11 mouse cellular contexts compared by ENCODE assay signal in genomic region chr3:63609454-63610112, GRCm38 (mm10).
A peak's percentile ranks its signal among the peaks of the same experiment; 100 is the strongest.
DNase-seq lines count a peak whose midpoint lies in the region; ATAC-seq lines count a peak whose summit lies in the region.
"Had no signal": no experiment of that assay in that cellular context is flagged by ENCODE, and none has a peak within 500 bp of the region (broad histone marks: within the 10 kb centered on the region; RNA-seq: fewer than 3 reads in every experiment).

No protein-coding gene starts in this region.

- H3K36me3 ChIP-seq in liver, embryonic 12.5 days: no peaks in the 10 kb centered on the region
- no peaks in the 10 kb centered on the region for H3K36me3 ChIP-seq in embryonic facial prominence, embryonic 10.5 days (replicated peaks)
- H3K36me3 ChIP-seq in hindbrain, embryonic 14.5 days (replicated peaks; ENCODE audit: control insufficient read depth, insufficient read depth): no peaks in the 10 kb centered on the region

- no peaks in the 10 kb centered on the region for H3K27me3 ChIP-seq in liver, embryonic 12.5 days (replicated peaks)
- no peaks in the 10 kb centered on the region for H3K27me3 ChIP-seq in embryonic facial prominence, embryonic 10.5 days (replicated peaks; ENCODE audit: low read depth, poor library complexity, severe bottlenecking)
- no peaks in the 10 kb centered on the region for H3K27me3 ChIP-seq in hindbrain, embryonic 14.5 days (ENCODE audit: control insufficient read depth, insufficient read depth, low read length)

- DNase-seq in liver: no peak
- DNase-seq in embryonic facial prominence, embryonic 10.5 days (ENCODE audit: low spot score): peak; percentile 26
- peak; percentile 28 for DNase-seq in kidney, postnatal 10 days
- DNase-seq in lung, postnatal 4 days: peak; percentile 6 to 28
- no peak for DNase-seq in hindbrain, embryonic 14.5 days (ENCODE audit: low spot score)
- DNase-seq in layer of hippocampus, adult 9-10 months (ENCODE audit: low spot score): no peak
- no peak for DNase-seq in right cerebral cortex, postnatal 25 days
- DNase-seq: cerebellum, postnatal 14 days; heart, postnatal 10 days had no signal

- no peaks in the 10 kb centered on the region for H3K4me1 ChIP-seq in liver, embryonic 12.5 days
- peaks cover 15% of the 10 kb centered on the region for H3K4me1 ChIP-seq in embryonic facial prominence, embryonic 10.5 days
- H3K4me1 ChIP-seq in hindbrain, embryonic 14.5 days (replicated peaks; ENCODE audit: control insufficient read depth, insufficient read depth, low read length): peaks cover 10% of the 10 kb centered on the region; the same call in 1 of the 2 replicates

- no peak overlapping the region for H3K9ac ChIP-seq in liver, embryonic 12.5 days
- no peak overlapping the region for H3K9ac ChIP-seq in hindbrain, embryonic 14.5 days

- no peak overlapping the region for H3K4me3 ChIP-seq in liver, embryonic 12.5 days
- peak overlapping the region; percentile 34; the same call in 1 of the 2 replicates for H3K4me3 ChIP-seq in embryonic facial prominence, embryonic 10.5 days
- H3K4me3 ChIP-seq in hindbrain, embryonic 14.5 days (replicated peaks; ENCODE audit: low read length): no peak overlapping the region
- H3K4me3 ChIP-seq: myocyte had no signal

- no peaks in the 10 kb centered on the region for H3K9me3 ChIP-seq in liver, embryonic 12.5 days (replicated peaks)
- no peaks in the 10 kb centered on the region for H3K9me3 ChIP-seq in embryonic facial prominence, embryonic 10.5 days
- no peaks in the 10 kb centered on the region for H3K9me3 ChIP-seq in hindbrain, embryonic 14.5 days (ENCODE audit: control insufficient read depth, low read length)

- H3K27ac ChIP-seq in liver, embryonic 12.5 days: no peak overlapping the region
- no peak overlapping the region for H3K27ac ChIP-seq in embryonic facial prominence, embryonic 10.5 days (replicated peaks)
- H3K27ac ChIP-seq in hindbrain, embryonic 14.5 days: no peak overlapping the region

- peak overlapping the region; percentile 15; the same call in 1 of the 2 replicates for H3K4me2 ChIP-seq in liver, embryonic 12.5 days
- no peak overlapping the region for H3K4me2 ChIP-seq in hindbrain, embryonic 14.5 days (replicated peaks)

- 20% methylated on average over 17 of the region's 17 CpGs for WGBS in liver, embryonic 12.5 days (ENCODE audit: insufficient replicate concordance)
- 24% methylated on average over 17 of the region's 17 CpGs for WGBS in embryonic facial prominence, embryonic 10.5 days
- WGBS in hindbrain, embryonic 14.5 days: 30% methylated on average over 17 of the region's 17 CpGs

- ATAC-seq in liver, embryonic 12.5 days: no peak
- no peak for ATAC-seq in hindbrain, embryonic 14.5 days (ENCODE audit: low FRiP score)

Comparison
In these comparisons a context has a peak if more than half of its experiments do, and no peak if none do; other contexts are left out.
1. DNase-seq: peak in embryonic facial prominence, embryonic 10.5 days (single experiment), kidney, postnatal 10 days (single experiment) and lung, postnatal 4 days (2 of 2); none in liver (single experiment), hindbrain, embryonic 14.5 days (single experiment), layer of hippocampus, adult 9-10 months (single experiment) and right cerebral cortex, postnatal 25 days (single experiment).